Mouse (Mus musculus) regulatory T cell (primary cell): Measurements from ENCODE around the gene Klra5.
"Not testable (repeated sequence)": the region's sequence is repeated elsewhere in the genome, so short reads cannot be mapped to it uniquely, and the experiment has no call there.

Source experiments
- in situ Hi-C: fragments of 300-600 bp; cut with MboI, MseI; formaldehyde crosslinking; loops from one replicate; pipeline ENCODE4 v1.15.1; 2025; ENCODE audit warnings: high pct_unique_total_duplicates

Gene Klra5

DNA sequence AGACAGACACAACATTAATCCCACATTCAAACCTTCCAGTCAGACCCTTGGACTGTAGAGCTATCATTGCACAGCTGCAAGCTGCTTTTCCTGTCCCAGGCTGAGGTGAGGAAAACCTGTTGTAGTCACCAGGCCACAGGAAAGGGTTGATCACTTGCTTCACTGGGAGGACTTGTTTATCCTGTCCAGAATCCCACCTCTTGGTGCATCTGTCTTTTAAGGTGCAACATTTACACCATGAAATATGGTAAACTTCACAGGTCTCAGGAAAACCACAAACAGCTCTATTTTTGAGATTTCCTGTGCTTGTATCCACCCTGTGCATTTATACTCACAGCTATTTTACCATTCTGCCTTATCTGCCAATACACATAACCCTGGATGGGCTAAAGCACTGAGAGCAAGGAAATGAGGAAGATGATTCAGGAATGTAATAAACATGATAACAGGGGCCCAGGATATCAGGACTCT is at the start of gene Klra5:
Gene Klra5 (minus strand): TSS at position 175 of the 471 bp plus-strand sequence.
- in situ Hi-C loops = not testable (repeated sequence)

GRCm38 (mm10) chr6:129916996-129917395 is 454 bp downstream of the Klra5 start:
- in situ Hi-C loops = no loop called here

DNA sequence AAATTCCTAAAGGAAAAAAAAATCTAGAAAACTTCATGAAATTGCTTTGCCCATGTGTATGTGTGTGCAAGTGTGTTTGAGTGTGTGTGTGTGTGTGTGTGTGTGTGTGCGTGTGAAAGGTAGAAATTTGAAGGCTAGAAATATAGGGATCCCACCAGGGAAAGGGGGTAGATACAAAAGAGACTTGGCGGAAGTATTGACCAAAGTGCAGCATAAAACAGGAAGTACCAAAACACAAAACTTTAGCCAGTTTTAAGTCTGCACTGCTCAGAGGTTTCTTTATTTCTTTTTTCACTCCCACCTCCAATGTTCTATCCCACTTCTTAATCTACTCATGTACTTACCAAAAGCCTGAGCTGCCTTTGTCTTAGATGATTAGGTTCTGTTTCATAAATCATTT is 34.9 kb downstream of the Klra5 start:
- in situ Hi-C loops = no loop called here

- in situ Hi-C loops = no loop called here
Measured at GRCm38 (mm10) chr6:129876549-129876948, 40.9 kb downstream of the Klra5 start, which contains the start of gene Klra17. Gene Klra17 (minus strand): TSS chr6:129876672.

DNA sequence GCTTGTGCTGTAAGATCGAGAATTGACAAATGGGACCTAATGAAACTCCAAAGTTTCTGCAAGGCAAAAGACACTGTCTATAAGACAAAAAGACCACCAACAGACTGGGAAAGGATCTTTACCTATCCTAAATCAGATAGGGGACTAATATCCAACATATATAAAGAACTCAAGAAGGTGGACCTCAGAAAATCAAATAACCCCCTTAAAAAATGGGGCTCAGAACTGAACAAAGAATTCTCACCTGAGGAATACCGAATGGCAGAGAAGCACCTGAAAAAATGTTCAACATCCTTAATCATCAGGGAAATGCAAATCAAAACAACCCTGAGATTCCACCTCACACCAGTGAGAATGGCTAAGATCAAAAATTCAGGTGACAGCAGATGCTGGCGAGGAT is 55.1 kb downstream of the Klra5 start, which contains the start of gene Gm17631:
Gene Gm17631 (plus strand): TSS at position 301 of the 400 bp plus-strand sequence.
- in situ Hi-C loops = not testable (repeated sequence)
